Mouse (Mus musculus): ENCODE data around the gene Pif1.

Gene Pif1

DNA sequence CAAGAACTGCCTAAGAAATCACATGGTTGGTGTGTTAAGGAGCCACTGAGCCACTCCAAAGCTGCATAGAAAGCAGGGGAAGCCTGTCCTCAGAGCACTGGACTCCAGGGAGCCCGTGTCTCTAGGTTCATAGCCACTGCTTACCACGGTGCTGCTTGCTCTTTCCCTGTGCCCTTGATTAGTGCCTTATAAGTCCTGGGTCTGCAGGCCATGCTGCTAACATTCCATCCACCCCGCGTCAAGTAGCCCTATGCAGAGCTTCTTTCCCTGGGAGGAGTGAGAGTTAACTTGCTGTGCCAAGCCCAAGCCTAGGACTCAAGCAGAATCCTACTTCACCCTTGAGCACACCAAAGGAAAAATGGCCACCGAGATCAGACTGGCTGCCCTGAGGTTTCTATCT is 52.1 kb downstream of the Pif1 start:
- DNase-seq (ENCODE audit: low spot score), result no peak

DNA sequence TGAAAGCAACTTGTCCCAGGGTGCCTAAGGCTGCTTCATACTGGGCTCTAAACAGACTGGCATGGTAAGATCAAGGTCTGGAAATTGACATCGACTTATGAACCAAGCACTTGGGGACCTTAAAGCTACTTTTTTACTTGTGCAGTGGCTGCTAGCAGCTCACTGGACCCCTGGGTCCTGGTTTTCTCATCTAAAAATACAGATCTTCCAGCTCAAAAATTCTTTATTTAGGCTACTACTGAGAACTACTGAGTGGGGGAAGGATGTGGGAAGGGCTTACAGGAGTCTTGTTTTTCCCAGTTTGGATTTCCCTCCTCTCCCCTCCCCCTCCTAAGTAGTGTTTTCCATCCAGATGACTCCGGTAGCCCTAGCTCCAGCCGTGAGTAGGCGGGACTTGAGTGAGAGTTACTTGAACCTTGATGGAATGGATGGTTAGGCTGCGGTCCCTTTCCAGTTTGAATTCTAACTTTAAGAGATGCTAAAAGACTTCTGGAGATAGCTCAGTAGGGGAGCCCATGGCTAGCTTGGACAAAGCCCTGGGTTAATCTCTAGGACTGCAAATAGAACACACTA is 54.0 kb downstream of the Pif1 start:
- no peak for DNase-seq (ENCODE audit: low spot score)

DNA sequence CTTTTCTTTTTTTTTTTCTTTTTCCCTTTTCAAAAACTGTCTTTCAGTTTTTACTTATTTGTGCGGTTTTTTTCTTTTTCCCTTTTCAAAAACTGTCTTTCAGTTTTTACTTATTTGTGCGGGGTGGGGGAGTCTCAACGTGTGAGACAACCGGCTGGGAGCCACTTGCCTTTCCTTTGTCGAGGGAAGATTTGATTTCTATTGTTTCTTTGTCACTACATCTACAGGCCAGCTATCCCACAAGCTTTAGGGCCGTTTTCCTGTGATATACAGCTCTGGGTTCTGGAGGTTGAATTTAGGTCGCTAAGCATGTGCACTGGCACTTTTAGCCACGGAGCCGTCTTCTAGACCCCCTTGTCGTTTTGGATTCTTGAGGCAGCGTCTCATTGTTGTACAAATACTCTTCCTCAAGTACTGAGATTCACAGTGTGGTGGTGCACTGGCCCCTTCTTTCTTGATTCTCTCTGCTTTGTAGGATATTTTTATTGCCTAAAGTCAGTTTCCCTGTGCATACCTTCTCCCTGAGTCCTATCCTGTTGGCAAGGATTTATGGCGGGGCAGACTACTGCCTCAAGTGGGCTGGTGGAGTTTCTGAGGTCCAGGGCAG is 54.6 kb downstream of the Pif1 start:
- DNase-seq (ENCODE audit: low spot score), result no peak

DNA sequence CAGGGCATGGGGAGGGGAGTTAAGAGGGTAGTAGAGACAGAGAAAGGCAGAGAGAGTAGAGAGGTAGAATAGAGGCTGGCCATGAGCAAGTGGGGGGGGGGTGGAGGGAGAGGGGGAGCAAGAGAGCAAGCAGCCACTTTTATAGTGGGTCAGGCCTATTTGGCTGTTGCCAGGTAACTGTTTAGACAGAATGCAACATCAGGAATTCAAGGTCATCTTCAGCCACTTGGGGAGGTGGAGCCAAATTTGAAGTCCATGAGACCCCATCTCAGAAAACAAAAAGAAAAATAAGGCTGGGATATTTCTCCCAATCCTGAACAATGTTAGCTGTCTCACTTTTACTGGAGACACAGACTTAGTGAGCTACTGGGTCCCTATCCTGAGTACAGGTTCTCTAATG is 55.6 kb downstream of the Pif1 start:
- DNase-seq (ENCODE audit: low spot score), result no peak

DNA sequence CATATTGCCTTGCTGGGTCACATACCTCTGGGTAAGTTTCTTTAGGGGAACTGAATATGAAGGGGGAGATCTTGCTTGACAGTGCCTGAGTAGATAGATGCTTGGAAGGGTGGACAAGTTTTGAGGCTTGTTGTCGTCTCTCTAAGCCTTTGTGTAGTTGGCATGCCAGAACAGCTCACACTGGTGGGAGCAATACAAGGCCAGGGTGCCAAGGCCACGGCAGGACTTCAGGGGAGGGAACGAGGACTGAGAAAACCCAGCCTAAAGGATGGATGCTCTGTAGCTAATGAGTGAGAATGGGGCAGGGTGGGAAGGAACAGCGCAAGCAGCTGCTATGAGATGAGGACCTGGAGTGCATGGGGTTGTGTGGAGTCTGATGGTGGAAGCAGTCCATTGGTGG is 58.0 kb downstream of the Pif1 start:
- no peak for DNase-seq (ENCODE audit: low spot score)
